Mouse (Mus musculus) stomach, postnatal 0 days (tissue): ENCODE data around the gene Vgll4. TPM values are rescaled to one million over a fixed set of nuclear protein-coding genes. Genes with fewer than 3 reads are reported as not detected.

Source experiments
- ATAC-seq: fragments of 200-750 bp; cut with Nextera tagmentation; 2 replicates; pipeline ENCODE4 v1.8.0; 2017; ENCODE audit not compliant: low FRiP score, low TSS enrichment
- DNase-seq: peaks from one replicate; pipeline ENCODE4 v3.0.0-alpha.2; 2016; ENCODE audit warnings: low spot score
- H3K27ac ChIP-seq: fragments of 300-500 bp; sonication (generic); replicated peaks from 2 replicates; pipeline ENCODE4 v1.5.1; 2014; ENCODE audit warnings: mild to moderate bottlenecking, control low read depth
- H3K27me3 ChIP-seq: fragments of 300-500 bp; sonication (generic); 2 replicates; pipeline ENCODE4 v1.6.1; 2014; ENCODE audit warnings: low read length; ENCODE audit not compliant: control insufficient read depth, insufficient read depth
- H3K36me3 ChIP-seq: fragments of 300-500 bp; sonication (generic); 2 replicates; pipeline ENCODE4 v1.6.1; 2014; ENCODE audit warnings: low read length, mixed read lengths; ENCODE audit not compliant: control insufficient read depth, insufficient read depth
- H3K4me1 ChIP-seq: fragments of 300-500 bp; sonication (generic); replicated peaks from 2 replicates; pipeline ENCODE4 v1.6.1; 2014; ENCODE audit warnings: antibody characterized with exemption; ENCODE audit not compliant: control insufficient read depth, insufficient read depth
- H3K4me2 ChIP-seq: fragments of 300-500 bp; sonication (generic); replicated peaks from 2 replicates; pipeline ENCODE4 v1.6.1; 2014; ENCODE audit warnings: low read depth, mild to moderate bottlenecking, control low read depth, moderate library complexity
- H3K4me3 ChIP-seq: fragments of 300-500 bp; sonication (generic); 2 replicates; pipeline ENCODE4 v1.5.1; 2014; ENCODE audit warnings: low read depth, low read length, control low read depth
- H3K9ac ChIP-seq: fragments of 300-500 bp; sonication (generic); 2 replicates; pipeline ENCODE4 v1.6.1; 2014; ENCODE audit warnings: mild to moderate bottlenecking, low read length, control low read depth, mixed read lengths
- H3K9me3 ChIP-seq: fragments of 300-500 bp; sonication (generic); 2 replicates; pipeline ENCODE4 v1.6.1; 2016; ENCODE audit warnings: low read length; ENCODE audit not compliant: control insufficient read depth
- CTCF ChIP-seq: IDR thresholded peaks from 2 replicates; pipeline ENCODE4 v1.5.1; 2016; ENCODE audit warnings: antibody characterized with exemption, low read depth, mild to moderate bottlenecking, moderate library complexity
- EP300 ChIP-seq: optimal IDR thresholded peaks from 2 replicates; pipeline ENCODE3; 2016; ENCODE audit warnings: antibody characterized with exemption
- WGBS: fragments of 180-500 bp; shearing (Covaris S2); extraction: QIAGEN DNeasy Blood & Tissue Kit; methylation state at CpG from one replicate; pipeline ENCODE4 v1.1.7; 2014; 5-methylcytosine and 5-hydroxymethylcytosine counted together
- polyA plus RNA-seq: library from polyadenylated mRNA; unstranded; fragments of >200 nt; fragmentation: Nextera tagmentation; extraction: Ambion mirVana; gene quantifications from 2 replicates; pipeline ENCODE4 v1.2.1, GENCODE M21; 2015

Vgll4 gene
- polyA plus RNA-seq, 1 experiment from 2014 or later: 38.5 TPM

DNA sequence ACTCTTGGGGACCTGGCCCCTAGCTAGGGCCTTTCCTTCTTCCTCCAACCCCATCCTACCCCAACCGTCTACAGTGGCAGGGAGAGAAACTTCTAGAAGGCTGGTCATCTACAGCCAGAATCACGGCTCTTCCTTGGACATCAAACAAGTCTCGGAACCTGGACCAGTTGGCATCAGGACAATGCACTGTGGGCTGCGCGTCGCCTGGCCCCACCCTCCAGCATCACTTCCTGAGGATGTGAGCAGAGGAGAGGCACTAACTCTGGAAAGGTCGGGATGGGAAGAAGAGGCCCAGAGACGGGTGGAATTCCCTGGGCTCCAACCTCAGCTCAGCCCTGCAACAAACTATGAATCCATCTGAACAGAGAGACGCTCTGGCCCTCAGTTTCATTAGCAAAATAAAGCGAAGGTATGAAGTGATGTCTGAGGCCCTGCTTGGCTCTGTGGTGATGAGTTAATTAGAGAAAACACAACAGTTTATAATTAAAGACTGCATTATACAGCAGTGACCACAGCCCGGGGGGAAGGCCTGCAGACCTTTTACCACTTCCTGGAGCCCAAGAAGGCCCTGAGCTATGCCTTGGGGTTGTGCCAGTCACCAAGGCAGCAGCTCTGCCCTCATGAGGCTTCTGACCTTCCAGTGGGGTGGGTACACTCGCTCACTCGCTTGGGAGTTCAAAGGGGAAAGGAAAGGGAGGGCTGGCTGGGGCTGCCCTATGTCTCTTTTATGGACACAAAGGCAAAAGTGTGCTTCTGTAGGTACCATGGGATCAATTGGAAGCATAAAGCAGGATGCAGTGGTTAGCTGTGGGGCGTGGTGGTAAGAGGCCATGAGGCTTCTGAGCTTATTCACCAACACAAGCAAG lies 51.8 kb downstream of the Vgll4 start:
- 57% methylated on average over 14 of the region's 14 CpGs for WGBS
- Histone ChIP-seq H3K9ac (no peak overlapping the region), H3K9me3 (no peaks in the 10 kb centered on the region), H3K27ac (peak overlapping the region; percentile 75), H3K27me3 (no peaks in the 10 kb centered on the region), H3K4me1 (peaks cover 22% of the 10 kb centered on the region), H3K36me3 (no peaks in the 10 kb centered on the region), H3K4me3 (no peak overlapping the region), H3K4me2 (peak overlapping the region; percentile 66)
- TF ChIP-seq CTCF (no peak), EP300 (no peak)
- DNase-seq (no peak), ATAC-seq (no peak)

DNA sequence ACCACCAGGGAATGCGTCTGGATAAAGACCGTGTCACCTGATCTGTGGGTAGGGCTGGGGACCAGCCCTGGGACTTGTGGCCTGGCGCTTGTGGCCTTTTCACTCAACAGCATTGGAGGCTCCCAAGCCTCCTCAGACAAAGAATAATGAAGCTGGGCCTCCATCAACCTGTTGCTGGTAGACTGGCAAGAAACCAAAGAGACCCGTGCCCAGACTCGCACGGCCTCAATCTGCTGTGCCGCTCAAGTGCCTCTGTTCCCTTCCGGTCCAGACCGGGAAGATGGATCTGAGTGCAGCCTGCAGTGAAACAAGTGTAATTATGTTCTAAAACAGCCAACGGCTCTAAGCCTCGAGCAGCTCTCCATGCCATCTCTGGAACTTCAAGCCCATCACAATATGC lies 52.7 kb downstream of the Vgll4 start:
- no peaks in the 10 kb centered on the region for H3K27me3 ChIP-seq
- ATAC-seq (peak; percentile 13; the same call in 1 of the 2 replicates), DNase-seq (no peak)
- peak overlapping the region; percentile 75 for H3K27ac ChIP-seq
- H3K36me3 ChIP-seq: no peaks in the 10 kb centered on the region
- no peak for TF ChIP-seq CTCF
- no peak for TF ChIP-seq EP300
- H3K4me3 ChIP-seq: peak overlapping the region; percentile 12; the same call in 1 of the 2 replicates
- WGBS: 39% methylated on average over 11 of the region's 11 CpGs
- peak overlapping the region; percentile 66; the same call in 1 of the 2 replicates for H3K4me2 ChIP-seq
- peaks cover 22% of the 10 kb centered on the region for H3K4me1 ChIP-seq
- no peaks in the 10 kb centered on the region for H3K9me3 ChIP-seq
- H3K9ac ChIP-seq: no peak overlapping the region; the same call in 1 of the 2 replicates

DNA sequence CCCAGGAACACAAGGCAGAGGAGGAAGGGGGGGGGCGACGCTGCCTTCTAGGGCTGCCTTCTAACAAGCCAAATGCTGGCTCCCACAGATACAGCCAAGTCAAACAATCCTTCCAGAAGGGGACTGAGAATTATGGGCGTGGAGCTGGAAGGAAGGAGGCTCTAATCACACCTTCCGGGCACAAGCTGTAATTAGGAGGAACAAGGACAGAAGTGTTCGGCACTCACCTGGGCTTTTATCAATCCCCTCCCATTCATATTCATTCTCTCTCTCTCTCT lies 53.1 kb downstream of the Vgll4 start:
- WGBS: 8% methylated on average over 5 of the region's 5 CpGs
- TF ChIP-seq CTCF (no peak), EP300 (no peak)
- Histone ChIP-seq H3K9me3 (no peaks in the 10 kb centered on the region), H3K4me2 (peak overlapping the region; percentile 66), H3K9ac (0 out of 2 replicates have a peak overlapping the region, but pooled peaks have one; percentile 13), H3K4me3 (peak overlapping the region; percentile 13), H3K27ac (peak overlapping the region; percentile 75), H3K4me1 (peaks cover 22% of the 10 kb centered on the region), H3K36me3 (no peaks in the 10 kb centered on the region), H3K27me3 (no peaks in the 10 kb centered on the region)
- DNase-seq (peak; percentile 57), ATAC-seq (peak; percentile 61; the same call in 1 of the 2 replicates)

DNA sequence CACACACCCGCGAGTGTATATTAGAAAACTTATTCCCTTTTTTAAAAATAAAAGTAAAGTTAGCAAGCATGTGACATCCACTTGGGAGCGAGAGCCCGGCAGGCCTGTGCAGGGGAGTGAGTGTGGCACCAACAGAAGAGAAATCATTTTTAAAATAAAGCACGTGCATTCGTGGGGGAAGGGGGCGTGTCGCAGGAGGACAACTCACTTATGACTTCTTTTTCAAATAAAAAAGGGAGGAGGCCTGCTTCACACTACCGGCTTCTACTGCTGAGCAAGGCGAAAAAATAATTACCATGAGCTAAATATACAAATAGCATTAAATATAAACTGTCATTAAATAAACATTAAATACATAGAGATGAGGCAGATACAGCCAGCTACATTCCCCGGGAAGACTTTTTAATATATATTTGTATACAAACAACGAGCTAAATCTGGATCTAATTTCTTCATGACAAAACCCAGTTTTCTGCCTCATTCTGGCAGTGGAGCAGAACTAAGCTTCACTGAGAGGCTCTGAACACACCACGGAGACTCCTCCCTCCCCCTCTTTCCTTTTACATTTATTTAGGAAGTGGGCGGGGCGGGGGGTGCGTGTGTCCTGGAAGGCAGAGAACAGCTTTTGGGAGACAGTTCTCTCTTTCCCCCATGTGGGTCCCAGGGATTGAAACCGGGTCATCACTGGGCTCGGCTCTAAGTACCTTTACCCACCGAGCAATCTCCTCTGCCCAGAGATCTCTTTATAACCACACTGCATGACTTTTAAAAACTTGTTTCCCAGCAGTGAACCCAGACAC lies 53.7 kb downstream of the Vgll4 start:
- ATAC-seq (0 out of 2 replicates have a peak, but pooled peaks have one; percentile 25), DNase-seq (no peak)
- Histone ChIP-seq H3K36me3 (no peaks in the 10 kb centered on the region), H3K4me3 (peak overlapping the region; percentile 13), H3K27me3 (no peaks in the 10 kb centered on the region), H3K4me2 (peak overlapping the region; percentile 66), H3K4me1 (peaks cover 22% of the 10 kb centered on the region), H3K9me3 (no peaks in the 10 kb centered on the region), H3K9ac (0 out of 2 replicates have a peak overlapping the region, but pooled peaks have one; percentile 13), H3K27ac (peak overlapping the region; percentile 75)
- TF ChIP-seq EP300 (no peak), CTCF (no peak)
- 18% methylated on average over 19 of the region's 19 CpGs for WGBS

DNA sequence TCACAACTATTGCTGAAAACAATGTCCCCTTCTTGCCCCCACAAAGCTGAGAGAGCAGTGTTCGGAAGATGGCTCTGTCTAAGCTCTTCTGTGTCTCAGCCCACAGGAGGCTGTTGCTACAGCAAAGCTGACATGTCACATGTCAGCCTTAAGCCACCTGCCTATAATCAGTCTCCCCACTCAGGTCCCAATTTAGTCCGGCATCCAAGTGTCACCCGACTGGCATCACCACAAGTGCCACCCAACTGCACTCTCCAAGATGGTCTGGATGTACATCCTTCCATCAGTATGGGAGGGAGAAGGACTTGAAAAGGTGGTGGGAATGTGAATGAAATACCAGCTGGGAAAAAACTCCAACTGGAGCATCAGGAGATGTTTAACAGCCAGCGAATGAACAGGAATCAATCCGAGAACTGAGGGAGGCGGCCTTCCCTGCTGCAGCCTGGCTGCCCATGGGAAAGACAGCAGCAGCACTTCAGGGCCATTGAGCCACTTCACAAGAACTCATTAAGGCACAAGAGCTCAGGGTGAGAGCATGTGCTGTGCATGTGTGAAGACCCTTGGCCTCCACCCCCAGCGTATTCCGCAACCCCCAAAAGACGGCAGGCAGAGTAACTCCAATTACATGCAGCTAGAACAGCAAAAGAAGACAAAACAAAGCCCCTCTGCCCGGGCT lies 55.6 kb downstream of the Vgll4 start:
- no peak for ATAC-seq
- Histone ChIP-seq H3K27ac (0 out of 2 replicates have a peak overlapping the region, but pooled peaks have one; percentile 18), H3K27me3 (no peaks in the 10 kb centered on the region), H3K4me3 (no peak overlapping the region), H3K4me2 (no peak overlapping the region), H3K9me3 (no peaks in the 10 kb centered on the region), H3K9ac (no peak overlapping the region), H3K4me1 (peaks cover 22% of the 10 kb centered on the region), H3K36me3 (no peaks in the 10 kb centered on the region)
- TF ChIP-seq CTCF: no peak
- no peak for TF ChIP-seq EP300
- no peak for DNase-seq
- WGBS: 71% methylated on average over 10 of the region's 10 CpGs
